Mouse (Mus musculus) gastrocnemius, postnatal 4 days (tissue): ENCODE measurements around the gene Vhl. TPM values are rescaled to one million over a fixed set of nuclear protein-coding genes. Genes with fewer than 3 reads are reported as not detected.
"Not testable (repeated sequence)": the region's sequence is repeated elsewhere in the genome, so short reads cannot be mapped to it uniquely, and the experiment has no call there.

Source experiments
- DNase-seq, 2 experiments: peaks; one replicate each; pipeline ENCODE4 v3.0.0; 2021 to 2022; ENCODE audit warnings: low spot score in 2 of 2, mixed read lengths in 2 of 2
- total RNA-seq, 2 experiments: library from RNA; stranded (reverse); gene quantifications; 2 replicates each; pipeline ENCODE4 v1.2.3; 2021

The Vhl gene
- total RNA-seq, 2 experiments from 2014 or later, result 16.1 to 20.1 TPM

DNA sequence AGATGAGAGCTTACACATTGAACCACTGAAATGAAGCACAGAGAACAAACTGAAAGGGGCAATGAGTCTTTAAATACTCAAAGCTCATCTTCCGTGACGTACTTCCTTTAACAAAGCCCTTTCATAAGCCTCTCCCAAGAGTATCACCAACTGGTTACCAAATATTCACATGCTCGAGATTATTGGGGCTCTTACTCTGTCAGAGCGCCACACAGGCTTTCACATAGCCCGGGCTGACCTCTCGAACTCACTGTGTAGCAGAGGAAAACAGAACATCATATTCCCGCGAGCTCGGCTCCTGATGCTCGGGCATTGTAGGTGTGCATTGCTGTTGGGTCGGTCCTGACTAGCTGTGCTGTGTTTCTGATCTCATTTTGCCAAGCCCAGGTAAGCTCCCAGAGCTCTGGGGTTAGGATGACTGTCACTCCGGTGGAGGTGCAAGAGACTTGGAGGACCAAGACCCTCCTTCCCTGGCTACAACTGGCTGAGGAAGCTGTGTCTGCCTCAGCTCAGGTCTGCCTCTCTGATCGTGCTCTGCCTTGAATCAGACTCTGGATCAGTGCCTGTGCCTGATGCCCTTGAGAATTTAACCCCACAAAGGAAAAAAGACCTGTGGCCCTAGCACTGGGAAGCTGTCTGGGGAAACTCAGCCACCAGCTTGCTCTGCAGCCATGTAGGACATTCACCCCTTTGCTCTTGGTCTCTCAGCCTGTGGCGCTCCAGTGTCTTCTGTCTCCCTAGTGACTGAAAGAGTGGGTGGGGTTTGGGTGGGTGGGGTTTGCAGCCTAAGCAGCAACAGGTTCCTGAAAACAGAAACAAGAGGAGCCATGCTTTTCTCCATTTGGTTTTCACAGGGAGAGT lies 37.0 kb downstream of the Vhl start:
- no peak for DNase-seq

DNA sequence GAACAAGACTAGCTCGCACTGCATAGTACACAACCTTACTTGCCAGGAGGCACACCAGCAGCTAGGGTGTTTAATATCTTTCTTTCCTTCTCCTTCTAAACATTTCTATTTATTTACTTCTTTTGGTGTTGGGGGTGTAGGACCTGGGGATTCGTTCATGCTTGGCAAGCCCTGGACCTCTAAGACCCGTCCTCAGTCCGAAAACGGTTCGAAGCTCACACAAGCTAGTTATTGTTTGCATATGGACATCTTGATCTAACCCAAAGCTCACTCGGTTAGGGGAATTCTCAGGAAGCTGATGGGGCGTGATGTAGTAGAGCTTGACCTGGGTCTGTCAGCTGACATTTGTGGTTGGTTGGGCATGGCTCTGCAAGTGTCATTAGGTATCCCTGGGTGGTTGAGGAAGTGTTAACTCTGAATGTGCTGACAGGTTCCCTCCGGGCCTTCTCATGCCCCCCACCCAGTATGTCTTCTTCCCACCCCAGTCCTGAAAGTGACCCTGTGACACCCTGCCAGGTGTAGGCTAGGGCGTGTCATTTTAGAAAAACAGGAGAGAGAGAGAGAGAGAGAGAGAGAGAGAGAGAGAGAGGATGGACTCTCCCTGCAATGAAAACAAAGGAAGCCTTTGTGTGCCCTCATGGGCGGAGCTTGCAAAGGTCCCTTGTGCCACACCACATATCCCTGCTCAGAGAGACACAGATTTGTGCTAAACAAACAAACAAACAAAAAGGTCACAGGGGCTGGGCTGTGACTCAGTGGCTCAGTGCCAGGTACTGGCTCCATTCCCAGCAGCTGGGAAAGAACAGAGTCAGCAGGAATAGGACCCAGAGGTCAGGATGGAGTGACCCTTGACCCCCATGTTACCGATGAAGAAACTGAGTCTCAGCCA lies 37.8 kb downstream of the Vhl start:
- no peak for DNase-seq

GRCm38 (mm10) chr6:113662964-113663700 lies 39.4 kb downstream of the Vhl start:
- DNase-seq, result no peak

DNA sequence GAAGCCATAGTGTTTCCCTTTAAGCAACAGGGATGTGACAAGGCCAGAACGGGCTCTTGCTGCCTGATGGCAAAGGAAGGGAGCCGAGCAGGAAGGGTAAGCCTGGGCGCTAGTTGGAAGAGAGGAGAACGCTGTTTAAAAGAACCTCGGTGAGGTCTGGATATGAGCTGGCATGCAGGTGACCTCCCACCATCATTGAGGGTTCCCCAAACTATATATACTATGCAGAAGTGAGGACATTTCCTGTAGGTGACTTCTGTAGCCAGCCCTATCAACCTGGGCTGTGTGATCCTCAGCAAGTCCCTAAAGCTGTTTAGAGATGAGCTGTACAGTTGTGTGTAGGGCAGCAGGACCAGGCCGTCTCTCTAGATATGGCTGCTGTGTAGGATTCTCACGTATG lies 40.5 kb downstream of the Vhl start:
- no peak for DNase-seq

DNA sequence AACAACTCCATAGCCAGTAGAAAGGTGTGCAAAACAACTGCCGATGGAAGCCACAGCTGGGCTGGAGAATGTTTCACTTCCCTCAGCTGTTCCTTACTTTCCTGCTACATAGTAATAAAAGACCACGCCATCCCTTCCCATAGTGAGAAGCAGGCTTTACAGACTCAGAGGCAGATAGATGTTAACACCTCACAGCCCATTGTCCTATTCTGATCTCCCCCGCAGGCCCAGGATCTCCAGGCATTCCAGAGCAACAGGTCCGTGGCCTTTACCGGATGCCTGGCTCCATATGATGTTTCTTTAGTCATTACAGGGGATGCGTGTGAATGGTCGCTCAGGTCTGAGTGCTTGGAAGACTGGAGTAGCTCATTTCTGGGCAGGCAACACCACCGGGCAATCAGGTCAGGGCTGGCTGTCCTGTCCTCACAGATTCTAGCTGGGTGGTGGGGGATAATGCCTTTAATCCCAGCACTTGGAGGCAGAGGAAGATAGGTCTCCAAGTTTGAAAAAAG lies 43.9 kb downstream of the Vhl start:
- no peak for DNase-seq

DNA sequence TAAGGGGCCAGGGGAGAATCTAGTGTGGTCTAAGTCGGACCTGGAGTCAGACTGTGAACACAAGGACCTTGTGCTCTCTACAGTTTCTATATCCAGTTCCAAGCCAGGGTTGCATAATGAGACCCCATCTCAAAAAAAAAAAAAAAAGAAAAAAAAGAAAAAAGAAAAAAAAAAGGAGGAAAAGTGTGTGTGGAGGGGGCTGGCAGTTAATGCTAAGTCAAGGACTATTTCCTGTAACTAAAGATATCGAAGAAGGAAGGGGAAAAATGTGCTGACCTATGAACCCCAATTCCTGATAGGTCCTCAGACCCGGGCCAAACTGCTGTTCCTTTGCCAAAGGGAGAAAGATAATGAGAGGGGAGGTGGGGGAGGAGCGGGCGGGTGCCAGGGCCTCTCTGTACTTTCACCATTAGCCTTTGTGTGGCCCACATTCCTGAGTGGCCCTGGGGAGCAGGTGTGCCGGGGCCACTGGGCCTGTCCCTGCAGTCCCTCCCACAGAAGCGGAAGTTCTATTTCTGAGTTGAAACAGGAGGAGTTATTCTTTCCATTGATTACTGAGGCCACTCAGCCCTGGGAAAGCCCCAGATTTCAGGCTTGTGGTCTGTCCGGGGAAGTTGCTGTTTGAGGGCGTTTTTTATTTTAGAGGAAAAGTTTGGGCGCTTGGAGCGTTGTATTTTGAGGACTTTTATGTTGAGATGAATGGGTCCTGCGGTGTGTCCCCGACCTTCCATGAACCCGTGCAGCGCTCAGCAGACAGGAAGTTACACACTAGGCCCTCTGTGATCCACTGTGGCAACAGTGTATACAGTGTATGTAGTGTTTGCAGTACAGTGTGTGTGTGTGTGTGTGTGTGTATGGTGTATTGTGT lies 44.8 kb downstream of the Vhl start:
- DNase-seq, result no peak

DNA sequence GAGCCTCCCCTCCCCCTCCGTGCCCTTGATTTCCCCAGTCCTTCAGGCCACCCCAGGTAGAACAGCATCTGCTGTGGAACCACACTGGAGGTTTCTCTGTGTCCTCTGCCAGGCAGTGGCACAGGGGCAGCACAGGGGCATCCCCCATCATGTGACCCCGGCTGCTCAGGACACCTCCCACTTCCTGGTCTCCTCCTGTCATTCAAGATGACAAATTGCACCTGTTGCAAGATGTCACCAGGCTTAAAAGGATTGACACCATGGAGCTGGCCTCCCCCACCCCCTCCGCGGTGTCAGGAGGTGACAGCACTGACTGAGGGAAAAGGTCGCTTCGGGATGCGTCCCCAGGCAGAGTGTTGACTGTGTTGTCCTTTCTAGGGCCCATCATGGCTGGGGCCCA lies 46.1 kb downstream of the Vhl start:
- no peak for DNase-seq

GRCm38 (mm10) chr6:113672029-113672428 lies 48.3 kb downstream of the Vhl start:
- DNase-seq, result not testable (repeated sequence)

DNA sequence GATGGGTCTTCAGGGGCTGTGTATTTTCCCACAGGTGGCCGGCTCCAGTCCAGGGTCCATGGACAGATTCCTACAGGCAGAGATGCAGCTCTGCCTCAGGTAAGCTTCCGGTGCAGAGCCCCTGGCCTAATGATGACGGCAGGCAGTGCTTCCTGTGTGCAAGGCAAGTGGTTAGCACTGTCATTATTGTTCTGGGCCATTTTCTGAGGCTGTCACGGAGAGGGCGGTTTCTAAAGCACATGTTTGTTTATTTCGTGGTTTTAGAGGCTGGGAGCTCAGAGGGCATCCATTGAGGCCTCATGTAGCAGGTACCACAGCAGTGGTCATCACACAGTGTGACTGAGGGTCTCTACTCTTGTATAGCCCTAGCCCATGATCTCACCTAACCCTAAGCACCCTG lies 49.2 kb downstream of the Vhl start:
- no peak for DNase-seq

- no peak for DNase-seq
Measured at GRCm38 (mm10) chr6:113675234-113675633, 51.5 kb downstream of the Vhl start.

GRCm38 (mm10) chr6:113675991-113676390 lies 52.2 kb downstream of the Vhl start:
- no peak for DNase-seq

- DNase-seq, result no peak
Measured at GRCm38 (mm10) chr6:113677070-113677734, 53.4 kb downstream of the Vhl start.

DNA sequence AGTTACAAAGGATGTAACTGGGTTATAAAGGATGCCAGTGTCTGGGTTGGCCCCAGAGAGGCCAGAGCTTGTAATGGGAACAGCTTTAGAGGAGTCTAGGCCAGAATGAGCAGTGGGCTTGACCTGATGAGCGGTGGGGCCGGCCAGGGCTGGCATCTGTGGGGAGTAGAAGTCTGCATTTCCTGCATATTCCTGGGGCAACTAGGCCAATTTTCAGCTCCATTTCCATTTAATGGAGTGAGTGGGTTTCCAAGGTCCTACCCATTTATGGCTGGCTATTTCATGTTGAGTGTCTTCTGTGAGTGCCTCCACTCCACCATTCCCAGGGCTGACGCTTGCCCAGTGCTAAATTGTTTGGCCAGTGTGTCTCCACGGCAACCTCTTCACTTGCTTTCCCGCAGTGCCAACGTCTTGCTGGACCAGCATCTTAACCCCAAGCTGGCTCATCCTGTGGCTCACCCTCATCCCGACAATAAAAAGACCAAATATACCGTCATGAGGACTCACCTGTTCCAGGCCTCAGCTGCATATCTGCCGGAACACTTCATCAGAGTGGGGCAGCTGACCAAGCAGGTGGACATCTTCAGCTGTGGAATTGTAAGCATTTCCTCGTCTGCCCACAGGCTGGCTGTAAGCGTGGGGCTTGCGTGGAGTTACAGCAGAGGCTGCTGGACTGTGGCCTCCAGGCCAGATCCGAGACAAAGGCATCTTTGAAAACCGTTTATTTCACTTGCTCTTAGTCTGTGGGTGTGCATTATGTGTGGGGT lies 54.7 kb downstream of the Vhl start:
- no peak for DNase-seq

- DNase-seq, result no peak
Measured at GRCm38 (mm10) chr6:113679993-113680566, 56.3 kb downstream of the Vhl start.
